Mouse (Mus musculus): ENCODE data around the gene Rcan1.
"Not testable (repeated sequence)": the region's sequence is repeated elsewhere in the genome, so short reads cannot be mapped to it uniquely, and the experiment has no call there.

Rcan1 gene

DNA sequence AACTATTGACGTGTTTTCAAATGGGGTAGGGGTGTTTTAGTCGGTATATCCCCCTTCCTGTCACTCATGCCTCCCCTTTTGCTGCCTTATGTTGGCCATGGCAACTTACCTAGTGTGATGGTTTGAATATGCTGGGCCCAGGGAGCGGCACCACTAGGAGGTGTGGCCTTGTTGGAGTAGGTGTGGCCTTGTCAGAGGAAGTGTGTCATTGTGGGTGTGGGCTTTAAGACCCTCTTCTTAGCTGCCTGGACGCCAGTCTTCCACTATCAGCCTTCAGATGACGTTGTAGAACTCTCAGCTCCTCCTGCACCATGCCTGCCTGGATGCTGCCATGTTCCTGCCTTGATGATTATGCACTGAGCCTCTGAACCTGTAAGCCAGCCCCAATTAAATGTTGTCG is at the start of gene Rcan1:
Gene Rcan1, minus strand, starts transcription at position 162 of the 400 bp plus-strand sequence.
- no peak for DNase-seq (ENCODE audit: low read depth in 1 of 2, low spot score in 2 of 2)

DNA sequence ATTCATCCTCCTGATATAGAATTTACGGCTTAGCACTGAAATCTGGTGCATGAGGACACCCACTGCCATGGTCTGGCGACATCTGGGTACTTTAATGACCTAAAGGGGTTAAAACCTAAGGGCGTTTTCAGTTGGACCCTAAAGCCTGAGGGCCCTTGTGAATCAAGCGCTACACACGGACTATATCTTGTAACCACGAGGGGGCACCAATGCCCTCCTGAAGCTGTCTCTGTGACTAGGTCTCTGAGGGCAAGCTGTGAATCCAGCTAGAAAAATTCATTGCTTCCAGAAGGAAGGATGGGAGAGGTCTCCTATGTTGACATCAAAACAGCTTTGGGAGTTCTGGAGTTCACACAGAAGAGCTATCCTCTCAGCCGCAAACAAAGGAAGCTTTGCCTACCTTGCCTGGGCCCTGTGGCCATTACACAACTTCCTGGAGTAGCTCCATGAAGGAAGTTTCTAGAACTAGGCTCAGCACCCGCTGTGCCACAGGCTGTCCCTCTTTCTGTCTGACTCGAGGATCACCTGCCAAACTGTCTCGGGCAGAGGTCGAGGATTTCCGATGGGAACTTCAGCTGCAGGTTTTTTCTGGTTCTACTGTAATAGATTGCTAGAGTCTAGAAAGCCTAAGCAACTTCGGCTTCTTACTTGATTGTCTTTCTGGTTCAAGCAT is 49.3 kb upstream of the Rcan1 start:
- DNase-seq (ENCODE audit: low read depth in 1 of 2, low spot score in 2 of 2), result no peak

DNA sequence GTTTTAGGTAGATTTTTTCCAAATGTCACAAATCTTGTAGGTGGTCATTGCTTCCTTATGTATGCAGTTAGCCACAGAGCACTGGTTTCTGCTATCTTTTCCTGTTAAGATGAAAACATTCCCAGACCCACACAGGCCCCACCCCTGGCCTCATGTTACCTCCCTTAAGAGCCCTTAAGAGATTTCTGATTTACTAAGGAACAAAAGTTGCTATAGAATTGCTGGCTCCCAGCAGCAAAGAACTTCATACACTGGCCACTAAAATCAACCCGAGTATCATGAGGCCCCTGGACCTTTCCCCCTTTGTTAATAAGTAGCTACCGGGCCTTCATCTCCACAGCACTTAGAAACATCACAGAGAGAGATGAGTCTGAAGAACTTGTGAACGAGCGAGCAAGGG is 48.1 kb upstream of the Rcan1 start:
- DNase-seq (ENCODE audit: low read depth in 1 of 2, low spot score in 2 of 2), result no peak

DNA sequence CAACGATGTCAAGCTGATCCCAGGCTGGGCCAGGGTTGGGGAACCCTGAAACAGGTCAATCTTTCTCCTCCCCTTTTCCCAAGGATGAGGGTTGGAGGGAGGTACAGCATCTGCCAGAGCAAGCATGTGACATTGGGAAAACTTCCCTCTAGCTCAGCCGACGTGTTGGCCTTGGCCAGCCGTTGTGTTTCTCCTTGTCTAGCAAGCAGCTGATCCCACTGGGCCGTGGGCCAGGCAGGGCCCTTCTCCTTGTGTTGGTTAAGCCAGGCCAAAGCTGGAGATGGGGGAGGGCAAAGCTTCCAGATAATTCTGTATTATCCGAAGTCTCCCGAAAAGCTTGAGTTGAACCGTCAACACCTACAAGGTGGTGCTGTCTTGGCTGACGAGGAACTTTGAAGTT is 45.5 kb upstream of the Rcan1 start:
- DNase-seq (ENCODE audit: low read depth in 1 of 2, low spot score in 2 of 2), result no peak

DNA sequence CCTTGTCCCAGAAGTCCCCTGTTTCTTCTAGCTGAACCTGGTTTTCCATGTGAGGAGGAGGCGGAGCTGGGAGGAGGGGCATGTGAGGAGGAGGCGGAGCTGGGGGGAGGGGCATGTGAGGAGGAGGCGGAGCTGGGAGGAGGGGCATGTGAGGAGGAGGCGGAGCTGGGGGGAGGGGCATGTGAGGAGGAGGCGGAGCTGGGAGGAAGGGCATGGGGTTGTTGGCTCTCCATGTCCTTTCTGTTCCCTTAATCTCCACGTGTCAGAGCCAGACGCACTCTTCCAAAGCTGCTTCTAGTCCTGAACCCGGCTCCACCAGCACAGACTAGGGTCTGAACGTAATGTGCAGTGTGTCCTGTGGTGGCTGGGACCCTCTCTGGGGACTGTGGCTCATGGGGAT is 44.2 kb upstream of the Rcan1 start:
- not testable (repeated sequence) for DNase-seq (ENCODE audit: low read depth in 1 of 2, low spot score in 2 of 2)

DNA sequence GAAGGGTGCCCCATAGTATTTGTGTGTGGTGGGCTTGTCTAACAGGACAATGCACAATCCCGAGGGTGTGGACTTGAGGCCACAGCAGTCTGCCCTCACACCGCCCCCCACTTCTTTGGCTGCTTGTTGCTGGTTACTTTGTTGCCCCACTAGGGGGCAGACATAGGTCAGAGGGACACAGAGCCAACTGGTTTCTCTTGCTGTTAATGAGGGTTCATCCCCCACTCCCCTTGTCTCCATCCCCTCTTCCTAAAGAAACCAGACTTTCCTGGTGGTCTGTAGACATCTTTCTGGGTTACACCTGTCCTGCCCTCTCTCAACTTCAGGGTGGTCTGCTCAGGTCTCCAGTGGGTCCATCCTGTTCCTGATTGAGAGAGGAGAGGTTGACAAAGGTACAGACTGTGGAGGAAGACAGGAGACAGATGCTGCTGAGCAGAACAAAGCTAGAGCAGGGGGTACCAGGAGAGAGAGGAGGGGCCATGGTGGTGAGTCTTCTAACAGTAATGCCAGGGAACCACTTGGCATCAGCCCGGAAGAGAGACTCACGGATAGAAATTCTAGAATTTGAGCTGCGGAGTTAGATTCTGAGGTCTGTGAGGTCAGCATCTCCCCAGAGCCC is 41.2 kb upstream of the Rcan1 start:
- DNase-seq (ENCODE audit: low read depth in 1 of 2, low spot score in 2 of 2), result no peak

DNA sequence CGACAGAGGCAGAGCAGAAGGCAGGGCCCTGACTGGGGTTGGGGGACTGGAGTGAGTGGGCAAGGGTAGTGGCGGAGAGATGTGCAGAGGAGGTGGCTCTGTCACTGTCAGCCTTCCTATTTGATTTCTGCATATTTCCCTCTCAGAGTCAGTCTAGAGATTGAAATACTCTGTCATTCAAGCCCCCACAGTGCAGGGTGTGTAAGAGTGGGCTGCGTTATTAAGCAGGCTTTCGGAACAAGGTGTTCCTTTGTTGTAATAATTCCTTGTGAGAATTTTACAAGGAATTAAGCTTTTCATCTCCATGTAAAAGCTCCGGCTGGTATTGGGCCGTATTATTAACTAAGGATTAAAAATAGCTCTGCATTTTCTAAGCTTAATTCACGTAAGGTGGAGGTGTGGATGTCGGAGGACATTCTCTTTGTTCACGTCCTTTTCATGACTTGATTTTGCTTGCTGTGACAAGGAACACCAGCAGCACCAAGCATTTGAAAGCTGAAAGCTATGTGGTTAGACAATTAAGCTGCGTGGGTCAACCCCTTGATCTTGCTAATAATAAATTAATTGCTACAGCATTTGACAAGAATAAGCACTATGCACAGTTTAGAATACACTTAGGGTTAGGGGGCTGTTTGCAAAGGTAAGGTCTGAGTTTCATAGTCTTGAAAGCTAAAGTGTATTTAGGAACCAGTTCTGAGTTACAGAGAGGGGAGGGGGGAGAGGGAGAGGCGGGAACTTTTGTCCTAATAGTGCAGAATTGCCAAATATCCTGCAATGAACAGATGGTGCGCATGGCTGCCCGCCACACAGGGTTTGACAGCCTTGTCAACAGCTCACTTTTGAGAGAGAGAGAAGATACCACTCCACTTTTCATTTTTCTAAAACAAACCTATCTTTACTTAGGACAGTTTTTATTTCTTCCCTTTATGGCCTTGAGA is 40.4 kb upstream of the Rcan1 start:
- no peak for DNase-seq (ENCODE audit: low read depth in 1 of 2, low spot score in 2 of 2)

DNA sequence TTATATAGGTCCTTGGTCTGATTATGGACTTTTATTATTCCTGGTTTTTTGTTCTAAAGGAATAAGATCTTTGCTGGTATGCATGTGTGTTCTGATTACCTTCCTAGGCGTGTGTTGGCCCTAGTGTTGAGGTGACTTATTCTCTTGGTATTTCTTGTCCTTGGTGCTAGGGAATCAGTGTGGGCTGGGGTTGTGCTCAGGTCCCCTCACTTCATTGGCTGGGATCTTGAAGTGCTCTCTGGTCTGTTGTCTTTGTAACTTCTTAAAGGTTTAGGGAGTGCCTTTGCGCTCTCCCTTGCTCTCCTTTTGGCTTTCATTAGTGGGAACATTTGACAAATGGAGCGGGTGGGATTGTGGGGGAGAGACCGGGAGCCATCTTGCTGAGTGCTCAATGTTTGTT is 36.9 kb upstream of the Rcan1 start:
- no peak for DNase-seq (ENCODE audit: low read depth in 1 of 2, low spot score in 2 of 2)

DNA sequence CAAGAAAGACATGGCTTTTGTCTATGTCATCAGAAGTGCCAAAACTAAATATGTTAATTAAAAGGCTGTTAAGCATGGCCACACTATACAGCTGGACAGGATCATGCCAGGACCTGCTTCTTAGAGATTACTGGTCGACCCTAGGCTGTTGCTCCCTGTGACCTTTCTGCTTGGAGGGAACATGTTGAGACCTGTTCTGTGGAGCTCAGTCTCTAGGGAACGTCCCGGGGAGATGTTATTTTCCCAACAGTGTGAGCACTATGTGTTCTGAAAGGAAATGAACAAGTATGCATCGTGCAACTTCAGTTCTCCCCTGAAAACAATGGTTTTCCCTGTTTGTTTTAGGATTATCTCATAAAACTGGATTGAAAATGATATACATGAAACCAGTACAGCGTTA is 32.4 kb upstream of the Rcan1 start:
- DNase-seq (ENCODE audit: low read depth in 1 of 2, low spot score in 2 of 2), result no peak

DNA sequence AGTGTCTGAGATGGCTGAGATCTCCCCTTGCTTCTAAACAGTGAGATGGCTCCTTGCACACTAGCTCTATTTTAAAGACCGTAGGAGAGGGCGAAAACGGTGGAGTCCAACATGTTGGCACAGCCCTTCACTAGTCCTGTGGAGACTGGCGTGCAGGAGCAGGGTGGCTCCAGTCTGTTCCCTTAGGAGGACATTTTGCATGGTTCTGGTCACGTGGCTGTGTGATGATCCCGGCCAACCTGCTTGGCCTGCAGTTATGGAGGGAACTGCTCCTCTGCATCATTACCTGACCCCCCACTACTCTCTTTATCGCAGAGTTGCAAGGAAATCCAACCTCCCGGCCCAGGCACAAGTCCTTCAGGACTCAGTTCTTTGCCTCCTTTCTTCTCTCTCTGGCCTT is 29.9 kb upstream of the Rcan1 start:
- no peak for DNase-seq (ENCODE audit: low read depth in 1 of 2, low spot score in 2 of 2)

DNA sequence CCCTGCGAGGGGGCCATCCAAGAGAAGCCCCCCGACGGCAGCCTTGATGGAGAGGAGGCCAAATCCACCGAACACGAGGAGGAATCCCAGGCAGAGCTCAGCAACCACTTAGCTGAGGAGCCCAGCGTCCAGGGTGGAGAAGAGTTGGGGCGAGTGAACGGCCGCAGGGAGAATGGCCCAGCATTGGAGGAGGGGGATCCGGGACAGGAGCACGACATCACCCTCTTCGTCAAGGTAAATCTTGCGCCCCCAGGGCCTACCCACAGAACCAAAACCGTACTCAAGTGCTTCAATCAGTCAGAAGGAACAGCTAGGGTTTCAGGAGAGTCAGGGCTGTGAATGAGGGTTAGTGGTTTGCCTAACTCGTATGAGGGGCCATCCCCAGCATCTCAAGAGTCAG is 28.7 kb upstream of the Rcan1 start:
- DNase-seq (ENCODE audit: low read depth in 1 of 2, low spot score in 2 of 2), result no peak

DNA sequence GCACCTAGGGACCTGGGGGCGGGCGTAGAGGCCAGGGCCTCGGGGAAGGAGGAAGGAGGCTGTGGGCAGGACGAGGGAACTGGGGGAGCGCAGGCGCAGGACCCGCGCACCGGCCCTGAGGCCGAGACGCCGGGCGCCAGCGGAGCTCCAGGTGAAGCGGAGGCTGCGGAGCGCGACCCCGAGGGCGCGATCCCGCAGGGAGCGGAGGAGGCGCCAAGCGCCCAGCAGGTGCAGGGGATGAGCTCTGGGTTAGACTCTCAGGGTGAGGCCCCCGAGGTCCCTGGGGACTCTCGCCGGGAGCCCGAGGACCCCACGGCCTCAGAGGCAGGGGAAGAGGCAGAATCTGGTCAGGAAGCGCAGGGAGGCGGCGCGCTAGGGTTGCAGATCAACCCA is 27.9 kb upstream of the Rcan1 start:
- no peak for DNase-seq (ENCODE audit: low read depth in 1 of 2, low spot score in 2 of 2)

DNA sequence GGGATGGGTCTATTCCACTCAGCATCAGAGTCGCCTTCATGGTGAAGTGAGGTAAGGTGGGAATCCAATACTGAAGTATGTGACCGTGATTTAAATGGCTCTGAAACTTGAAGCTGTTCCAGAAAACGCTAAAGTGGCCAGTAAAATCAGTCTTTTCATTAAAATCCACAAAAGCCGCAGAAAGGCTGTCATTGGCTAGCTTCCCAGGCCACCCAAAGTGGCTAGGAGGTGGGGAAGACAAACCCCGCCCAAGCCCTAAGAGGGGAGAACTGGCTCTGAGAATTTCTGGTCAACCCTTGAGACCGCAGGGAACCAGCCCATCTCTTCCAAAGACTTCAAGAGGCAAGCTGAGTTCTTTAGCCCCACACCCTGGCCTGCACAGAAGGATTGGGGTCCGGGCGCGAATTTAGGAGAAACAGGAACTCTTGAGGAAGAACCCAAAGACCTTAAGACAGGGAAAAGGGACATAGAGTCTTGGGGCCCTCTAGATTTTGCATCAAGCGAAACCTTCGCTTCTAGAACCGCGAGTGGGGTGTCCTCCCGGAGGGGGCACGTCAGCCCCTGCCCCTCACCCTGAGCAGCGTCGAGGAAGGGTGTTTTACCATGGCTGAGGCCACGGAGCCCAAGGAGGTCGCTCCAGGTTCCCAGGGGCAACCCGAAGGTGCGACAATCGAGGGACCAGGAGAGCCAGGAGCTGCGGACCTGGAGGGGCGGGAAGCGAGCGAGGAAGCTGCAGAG is 27.4 kb upstream of the Rcan1 start:
- no peak for DNase-seq (ENCODE audit: low read depth in 1 of 2, low spot score in 2 of 2)

DNA sequence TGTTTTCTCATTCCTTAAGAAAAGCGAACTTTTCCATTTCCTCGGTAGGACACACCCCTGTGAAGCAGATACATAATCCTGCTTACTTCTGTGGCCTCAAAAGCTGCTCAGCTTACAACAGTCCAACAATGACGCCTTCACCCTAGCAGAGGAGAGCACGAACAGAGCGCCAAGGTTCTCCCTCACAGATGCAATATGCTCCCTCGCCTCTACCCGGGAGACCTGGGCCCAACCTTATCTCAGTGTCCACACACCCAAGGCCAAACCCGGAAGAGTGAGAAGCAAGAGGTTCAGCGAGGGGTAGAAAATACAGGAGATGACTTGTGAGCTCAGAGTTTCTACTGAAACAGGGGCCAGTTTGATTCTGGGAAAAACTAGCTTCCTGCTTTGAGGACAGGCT is 18.7 kb upstream of the Rcan1 start:
- DNase-seq (ENCODE audit: low read depth in 1 of 2, low spot score in 2 of 2), result no peak

DNA sequence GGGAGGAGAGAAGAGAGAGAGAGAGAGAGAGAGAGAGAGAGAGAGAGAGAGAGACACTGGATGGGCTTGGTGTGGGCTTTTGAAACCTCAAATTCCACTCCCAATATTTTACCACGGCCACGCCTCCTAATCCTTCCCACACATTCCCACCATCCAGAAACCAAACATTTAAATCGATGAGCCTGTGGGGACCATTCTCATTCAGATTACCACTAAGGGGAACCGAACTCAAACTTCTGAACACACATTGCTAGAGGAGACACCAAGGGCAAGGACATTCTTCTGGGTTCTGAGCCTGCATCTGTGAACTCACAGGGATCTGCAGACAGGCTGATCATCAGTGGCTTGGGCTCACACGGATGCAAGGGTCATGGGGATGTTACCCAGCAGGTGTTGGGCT is 17.8 kb upstream of the Rcan1 start:
- no peak for DNase-seq (ENCODE audit: low read depth in 1 of 2, low spot score in 2 of 2)

DNA sequence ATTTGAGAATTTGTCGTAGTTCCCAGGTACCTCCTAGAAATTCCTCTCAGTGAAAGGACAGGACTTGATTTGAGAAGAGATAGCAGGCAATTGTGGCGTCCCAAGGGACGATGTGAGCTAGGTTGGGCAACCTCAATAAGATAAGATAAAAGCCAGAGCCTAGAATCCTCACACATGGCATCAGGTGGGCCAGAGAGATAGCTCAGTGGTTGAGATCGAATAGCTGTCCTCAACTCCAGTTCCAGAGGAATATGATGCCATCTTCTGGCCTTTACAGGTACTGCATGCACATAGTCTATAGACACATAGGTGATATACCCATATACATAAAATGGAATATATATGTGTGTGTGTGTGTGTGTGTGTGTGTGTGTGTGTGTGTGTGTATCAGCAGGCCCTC is 16.8 kb upstream of the Rcan1 start:
- DNase-seq (ENCODE audit: low read depth in 1 of 2, low spot score in 2 of 2), result no peak

DNA sequence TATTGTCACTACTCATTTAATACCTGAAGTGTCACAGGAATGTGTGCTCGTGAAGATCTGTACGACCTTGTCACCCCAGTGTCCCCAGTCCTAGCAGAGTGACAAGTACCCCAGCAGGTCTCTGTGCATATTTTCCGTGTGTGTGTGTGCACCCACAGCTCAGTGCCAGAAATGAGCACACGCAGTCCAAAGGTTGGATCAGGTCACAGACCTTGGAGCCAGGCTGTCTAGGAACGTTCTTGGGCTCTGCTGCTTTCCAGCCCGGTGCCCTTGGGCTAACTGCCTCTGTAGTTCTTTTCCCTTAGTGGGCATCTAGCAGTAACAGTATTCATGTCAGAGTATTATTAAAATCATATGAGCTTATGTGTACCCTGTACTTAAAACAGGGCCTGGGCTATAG is 16.4 kb upstream of the Rcan1 start:
- DNase-seq (ENCODE audit: low read depth in 1 of 2, low spot score in 2 of 2), result no peak

DNA sequence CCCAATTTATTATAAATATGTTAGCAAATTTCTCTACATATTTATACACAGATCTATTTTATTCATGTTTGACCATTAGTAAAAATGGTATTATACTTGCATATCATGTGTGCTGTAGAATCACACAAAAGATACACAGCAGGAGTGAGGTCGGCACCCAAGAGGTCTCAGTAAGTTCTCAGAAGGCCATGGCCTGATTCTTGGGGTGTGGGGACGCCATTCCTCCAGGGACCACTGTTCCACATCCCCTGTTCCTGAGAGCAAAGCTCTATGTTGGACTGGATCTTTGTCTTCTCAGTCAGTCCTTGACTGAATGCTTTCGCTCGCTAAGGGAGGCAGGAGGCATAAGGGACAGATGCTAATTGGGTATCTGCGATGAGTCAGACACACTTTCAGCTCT is 14.8 kb upstream of the Rcan1 start, which contains the start of gene Clic6:
Gene Clic6, plus strand, starts transcription at position 301 of the 400 bp plus-strand sequence.
- no peak for DNase-seq (ENCODE audit: low read depth in 1 of 2, low spot score in 2 of 2)

DNA sequence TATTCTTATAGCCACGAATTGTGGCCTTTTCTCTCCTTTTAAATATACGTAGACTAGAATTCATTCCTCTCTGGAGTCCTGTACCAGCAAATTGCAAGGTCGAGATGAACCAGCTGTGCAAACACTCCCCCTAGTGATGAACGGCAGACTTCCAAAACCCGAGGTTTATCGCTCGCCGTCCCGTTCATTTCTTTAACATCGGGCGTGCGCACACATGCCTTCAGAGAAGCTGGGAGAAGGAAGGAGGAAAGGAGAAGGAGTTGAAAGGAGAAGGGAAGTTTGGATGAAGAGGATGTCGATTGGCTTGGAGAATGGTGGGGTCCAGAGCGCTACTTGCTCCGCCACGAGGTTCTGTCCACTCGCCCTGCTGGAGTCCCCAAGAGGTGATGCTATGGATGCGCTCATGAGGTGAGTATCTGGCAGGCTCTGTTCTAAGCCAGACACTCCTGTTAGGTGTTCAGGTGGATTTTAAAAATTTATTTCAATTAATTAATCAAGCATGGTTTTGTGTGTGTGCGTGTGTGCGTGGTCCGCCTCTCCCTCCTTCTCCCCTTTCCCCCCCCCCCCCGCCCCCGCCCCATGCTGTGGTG is 8.0 kb upstream of the Rcan1 start:
- no peak for DNase-seq (ENCODE audit: low read depth in 1 of 2, low spot score in 2 of 2)

DNA sequence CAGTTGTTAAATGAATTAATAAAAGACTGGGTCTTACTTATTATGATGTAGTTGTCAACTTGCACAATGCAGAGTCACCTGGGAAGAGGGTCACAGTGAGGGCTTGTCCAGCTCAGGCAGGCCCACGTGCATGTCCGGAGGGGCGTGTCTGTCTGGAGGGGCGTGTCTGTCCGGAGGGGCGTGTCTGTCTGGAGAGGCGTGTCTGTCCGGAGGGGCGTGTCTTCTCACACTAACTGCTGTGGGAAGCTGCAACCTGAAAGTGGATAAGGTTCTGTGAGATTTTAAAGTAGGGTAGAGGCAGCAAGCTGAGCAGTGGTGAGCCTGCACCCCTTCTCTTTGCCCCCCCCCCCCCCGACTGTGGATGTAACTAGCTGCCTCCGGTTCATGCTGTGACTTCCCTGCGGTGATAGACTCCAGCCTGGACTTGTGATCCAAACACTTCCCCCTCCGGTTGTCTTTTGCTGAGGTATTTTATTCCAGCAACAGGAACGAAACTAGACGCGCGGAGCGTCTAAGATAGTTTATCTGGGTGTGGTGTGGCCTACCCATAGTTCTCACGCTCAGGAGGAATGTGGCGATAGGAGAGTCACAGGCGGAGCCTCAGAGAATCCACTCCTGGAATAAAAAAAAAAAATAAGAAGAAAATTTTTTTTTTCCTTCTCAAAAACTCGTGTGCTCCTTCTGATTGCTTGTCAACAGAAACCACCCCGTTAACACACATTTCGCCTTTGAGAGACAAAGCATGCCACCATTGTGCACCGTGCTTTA is 4.6 kb upstream of the Rcan1 start:
- no peak for DNase-seq (ENCODE audit: low read depth in 1 of 2, low spot score in 2 of 2)

Data from monocyte, adult 2 months (primary cell).